Mouse (Mus musculus): ENCODE measurements at regions not wholly inside any gene's neighbourhood (a gene's known extent, or its start where the extent isn't known, plus 50 kb on each side); places are given as distances from the start of the nearest gene placed in this dataset.

DNA sequence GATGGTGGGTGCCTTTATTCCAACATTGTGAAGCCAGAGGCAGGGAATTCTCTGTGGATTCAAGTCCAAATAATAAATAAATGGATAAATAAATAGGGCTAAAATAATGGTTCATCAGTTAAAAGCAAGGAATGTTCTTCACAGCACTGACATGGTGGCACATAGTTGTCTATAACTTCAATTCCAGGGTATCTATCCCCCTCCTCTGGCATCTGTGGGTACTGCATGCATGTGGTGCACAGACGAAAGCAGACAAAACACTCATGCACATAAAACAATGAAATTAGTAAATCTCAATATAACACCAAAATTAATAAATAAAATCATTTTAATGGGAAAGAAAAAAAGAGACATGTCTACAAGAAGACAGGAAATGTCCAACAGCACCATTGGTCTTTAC, 54.3 kb upstream of the Ppt1 start:
- DNase-seq (ENCODE audit: low read depth, low spot score) = peak; percentile 13
